Mouse (Mus musculus): ENCODE results near the gene Chchd4.

Gene Chchd4

DNA sequence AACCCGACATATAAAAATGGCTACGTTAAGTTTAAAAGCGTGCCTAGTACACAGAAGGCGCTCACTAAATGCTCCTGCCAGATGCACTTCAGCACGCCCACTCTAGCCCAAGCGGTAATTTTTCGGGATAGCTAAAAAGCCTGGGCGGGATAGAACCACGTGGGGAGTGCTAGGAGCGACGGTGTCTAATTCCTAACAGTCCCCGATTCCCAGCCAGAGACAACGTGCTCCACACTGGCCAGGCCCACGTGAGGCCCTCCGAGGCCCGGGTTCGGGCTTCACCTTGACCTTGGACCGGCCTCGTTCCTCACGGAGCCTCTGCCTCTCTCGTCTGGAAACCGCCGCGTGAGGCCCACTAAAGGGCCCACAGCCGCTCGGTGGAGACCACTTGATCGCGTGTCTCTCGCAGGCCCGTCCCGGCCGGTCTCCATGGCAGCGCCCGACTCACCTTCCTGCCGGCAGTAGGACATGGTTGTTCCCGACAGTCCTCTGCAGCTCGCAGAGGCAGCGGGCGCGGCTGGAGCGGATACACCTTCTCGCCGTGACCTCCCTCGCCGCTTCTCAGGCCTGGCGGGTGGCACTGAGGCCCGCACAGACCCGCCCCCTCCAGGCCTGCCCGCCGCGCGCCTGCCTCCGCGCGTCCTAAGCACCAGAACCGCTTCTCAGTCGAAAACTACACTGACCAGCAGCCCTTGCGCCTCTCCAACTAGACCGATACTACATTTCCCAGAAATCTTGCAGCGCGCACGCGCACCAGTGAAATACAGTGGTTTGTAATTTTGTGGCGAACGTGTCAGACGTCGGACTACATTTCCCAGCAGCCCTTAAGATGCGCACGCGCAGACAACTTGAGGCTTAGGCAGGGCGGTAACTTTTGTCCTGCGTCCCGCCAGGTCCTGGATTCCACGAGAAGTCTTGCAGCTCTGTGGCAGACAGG, at the start of gene Chchd4, which contains the start of gene Tmem43:
Gene Chchd4 (minus strand): TSS at position 679 of the 937 bp plus-strand sequence.
Gene Tmem43 (plus strand): TSS at position 836 of the 937 bp plus-strand sequence.
- CTCF ChIA-PET = interaction anchor here in 2 of 4 experiments (0.7 to 1.3 kb wide), 4 partner anchors 37 to 300 kb away, joined by 3 to 4 read pairs (median 4); partner anchors contain the start of gene Wnt7a (in 1 of the 2)
- POLR2A ChIA-PET = interaction anchor here (0.6 to 13.7 kb wide), 45 partner anchors 8 to 617 kb away, joined by 3 to 259 read pairs (median 4); partner anchors contain the start of genes Lsm3 (in 1 of the 4), Nr2c2 (in 1 of the 4), Nup210 (in 1 of the 4) and Xpc (in 1 of the 4)

DNA sequence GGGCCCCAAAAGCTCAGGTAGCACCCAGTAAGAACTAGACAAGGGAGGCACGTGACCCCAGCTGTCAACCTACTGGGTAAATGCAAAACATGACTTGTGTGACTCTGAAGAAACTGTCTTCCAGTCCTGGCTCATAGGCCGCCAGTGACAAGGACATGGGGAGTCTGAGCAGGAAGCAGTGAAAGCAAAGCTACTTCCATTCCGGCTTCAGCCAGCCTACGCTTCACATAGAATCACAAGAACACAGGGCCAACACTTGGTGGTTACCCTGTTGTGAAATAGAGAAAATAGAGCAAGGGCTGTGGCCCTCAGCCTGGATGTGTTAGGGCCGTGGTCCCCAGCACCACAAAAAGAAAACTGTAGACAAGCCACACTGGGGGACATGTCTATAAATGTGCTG, 49.5 kb upstream of the Chchd4 start:
- CTCF ChIA-PET = interaction anchor here in 3 of 4 experiments (0.6 to 2.0 kb wide), 3 partner anchors 14 to 342 kb away, joined by 3 to 7 read pairs (median 6); no protein-coding TSS in a partner anchor
- POLR2A ChIA-PET = interaction anchor here in 2 of 4 experiments (0.5 to 2.5 kb wide), 7 partner anchors 9 to 208 kb away, joined by 3 to 9 read pairs (median 5); partner anchors contain the start of genes Chchd4 (in 1 of the 2) and Tmem43 (in 1 of the 2)

DNA sequence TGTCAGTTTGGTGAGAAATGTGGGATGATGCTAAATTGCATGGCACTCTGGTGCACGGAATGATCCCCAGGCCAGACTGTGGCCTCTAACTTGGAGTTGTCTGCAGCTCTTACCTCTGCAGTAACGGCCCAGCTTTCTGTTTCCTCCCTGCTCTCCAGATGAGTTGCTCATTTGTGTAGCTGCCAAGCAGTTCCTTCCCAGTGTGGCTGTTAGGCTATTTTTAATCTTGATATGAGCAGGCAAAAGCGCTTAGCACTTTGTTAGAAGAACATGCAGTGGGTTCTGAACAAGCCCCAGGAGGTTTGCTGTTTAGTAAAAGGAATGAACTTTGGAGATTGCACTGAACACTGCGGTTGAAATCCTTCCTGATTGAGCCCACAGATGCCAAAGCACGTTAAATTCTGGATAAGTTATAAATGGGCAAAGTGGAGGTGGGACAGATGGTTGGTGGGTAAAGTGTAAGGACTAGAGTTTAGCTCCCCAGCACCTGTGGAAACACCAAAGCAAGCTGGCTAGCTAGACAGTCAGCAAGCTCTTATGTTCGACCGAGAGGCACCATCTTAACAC, 45.2 kb upstream of the Chchd4 start:
- CTCF ChIA-PET = interaction anchor here in 3 of 4 experiments (0.6 to 2.6 kb wide), 4 partner anchors 9 to 10 kb away, joined by 3 to 9 read pairs (median 5); no protein-coding TSS in a partner anchor
- POLR2A ChIA-PET = interaction anchor here in 2 of 4 experiments (1.1 to 3.6 kb wide), 4 partner anchors 7 to 9 kb away, joined by 3 to 17 read pairs (median 12); no protein-coding TSS in a partner anchor

DNA sequence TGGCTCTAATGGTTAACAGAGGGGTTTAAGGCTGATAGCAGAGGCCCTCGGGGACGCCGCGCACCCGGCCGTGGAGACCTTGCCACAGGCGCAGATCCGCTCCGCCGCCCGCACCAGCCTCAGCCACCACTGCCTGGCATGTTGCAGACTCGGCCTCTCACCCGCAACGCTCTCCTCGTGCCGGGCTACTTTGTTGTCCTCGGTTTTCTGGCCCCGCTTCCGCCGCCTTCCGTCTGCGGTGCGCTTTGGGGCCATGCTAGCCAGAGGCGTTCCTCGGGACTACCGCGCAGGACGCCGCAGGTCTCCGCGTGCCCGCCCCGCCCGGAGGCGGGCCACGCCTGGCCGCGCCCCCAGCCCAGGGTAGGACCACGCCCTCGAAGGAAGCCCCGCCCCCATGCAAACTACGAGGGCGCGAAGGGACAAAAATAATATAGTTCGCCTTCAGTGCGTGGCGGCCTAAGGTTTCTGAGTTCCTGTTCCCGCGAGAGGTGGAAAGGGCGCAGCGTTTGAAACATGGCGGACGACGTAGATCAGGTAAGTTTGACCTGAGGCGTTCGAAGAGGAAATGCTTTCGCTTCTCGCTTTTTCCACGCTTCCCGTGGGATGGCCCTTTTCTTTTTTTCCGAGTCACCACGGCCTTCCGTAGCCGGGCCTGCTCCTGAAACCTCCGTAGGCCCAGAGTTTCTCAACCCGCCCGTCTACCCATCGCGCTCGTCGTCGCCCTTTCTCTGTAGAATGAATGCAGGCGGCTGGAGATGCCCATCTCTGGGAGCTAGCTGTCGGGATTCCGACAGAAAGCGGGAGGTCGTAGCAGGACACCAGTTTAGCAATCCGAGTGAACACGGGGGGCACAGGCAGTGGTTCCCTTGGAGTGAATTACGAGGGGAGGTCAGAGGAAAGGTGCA, 42.5 kb upstream of the Chchd4 start, which contains the start of the genes Xpc and Lsm3:
Gene Xpc (minus strand): TSS at position 344 of the 905 bp plus-strand sequence.
Gene Lsm3 (plus strand): TSS at position 384 of the 905 bp plus-strand sequence.
- ChIA-PET CTCF (no interaction called here), POLR2A (interaction anchor here in 3 of 4 experiments (0.7 to 3.6 kb wide), 14 partner anchors 10 to 369 kb away, joined by 3 to 17 read pairs (median 6); no protein-coding TSS in a partner anchor)

DNA sequence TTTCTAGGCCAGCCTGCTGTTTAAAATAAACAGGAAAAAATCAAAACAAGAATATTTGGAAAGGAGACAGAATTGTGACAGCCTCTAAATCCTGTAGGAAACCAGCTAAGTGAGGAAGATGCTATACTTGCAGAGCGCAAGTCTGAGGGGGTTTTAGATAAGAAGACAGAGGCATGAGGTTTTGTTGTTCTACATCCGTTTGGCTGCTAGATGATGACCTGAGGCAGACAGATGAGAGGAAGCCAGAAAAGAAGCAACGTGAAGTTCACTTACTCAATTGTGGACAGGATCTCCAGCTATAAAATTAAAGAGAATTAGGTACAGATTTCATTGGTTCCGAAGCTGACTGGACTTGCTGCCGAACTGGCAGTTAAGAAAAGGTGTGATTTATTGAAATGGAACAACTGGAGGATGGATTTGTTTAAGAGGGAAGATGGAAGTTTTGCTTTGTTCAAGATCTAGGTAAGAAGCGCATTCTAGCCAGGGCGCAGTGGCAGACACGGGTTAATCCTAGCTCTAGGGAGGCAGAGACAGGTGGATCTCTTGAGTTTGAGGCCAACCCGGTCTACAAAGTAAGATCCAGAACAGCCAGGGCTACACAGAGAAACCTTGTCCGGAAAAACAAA, 41.5 kb upstream of the Chchd4 start:
- ChIA-PET POLR2A (interaction anchor here in 3 of 4 experiments (0.5 to 2.5 kb wide), 13 partner anchors 10 to 244 kb away, joined by 3 to 7 read pairs (median 3); partner anchors contain the start of gene Wnt7a (in 1 of the 3)), CTCF (interaction anchor here in 1 of 4 experiments (1.0 to 1.1 kb wide), 2 partner anchors 12 to 101 kb away, joined by 3 to 4 read pairs; no protein-coding TSS in a partner anchor)

DNA sequence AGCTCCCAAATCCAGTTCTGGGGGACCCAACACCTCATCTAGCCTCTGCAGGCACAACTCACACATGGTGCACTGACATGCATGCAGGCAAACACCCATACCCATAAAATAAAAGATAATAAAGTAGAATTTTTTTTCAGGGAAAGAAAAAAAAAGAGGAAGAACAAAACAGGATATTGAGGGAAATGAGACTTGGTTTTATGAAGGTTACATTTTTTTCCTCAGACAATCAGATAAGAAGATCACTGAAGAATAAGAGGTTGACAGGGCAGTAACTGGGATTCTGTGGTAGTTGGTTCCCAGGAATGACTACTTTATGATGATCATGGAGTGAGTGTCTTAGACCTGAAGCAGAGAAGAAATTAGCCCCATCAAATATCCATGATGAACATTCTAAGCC, 40.8 kb upstream of the Chchd4 start:
- ChIA-PET CTCF (interaction anchor here in 1 of 4 experiments (1.0 to 1.1 kb wide), 2 partner anchors 13 to 100 kb away, joined by 3 to 4 read pairs; no protein-coding TSS in a partner anchor), POLR2A (interaction anchor here in 3 of 4 experiments (0.5 to 2.5 kb wide), 13 partner anchors 14 to 192 kb away, joined by 3 to 9 read pairs (median 4); partner anchors contain the start of genes Chchd4 (in 2 of the 3), Tmem43 (in 2 of the 3) and Wnt7a (in 1 of the 3))

DNA sequence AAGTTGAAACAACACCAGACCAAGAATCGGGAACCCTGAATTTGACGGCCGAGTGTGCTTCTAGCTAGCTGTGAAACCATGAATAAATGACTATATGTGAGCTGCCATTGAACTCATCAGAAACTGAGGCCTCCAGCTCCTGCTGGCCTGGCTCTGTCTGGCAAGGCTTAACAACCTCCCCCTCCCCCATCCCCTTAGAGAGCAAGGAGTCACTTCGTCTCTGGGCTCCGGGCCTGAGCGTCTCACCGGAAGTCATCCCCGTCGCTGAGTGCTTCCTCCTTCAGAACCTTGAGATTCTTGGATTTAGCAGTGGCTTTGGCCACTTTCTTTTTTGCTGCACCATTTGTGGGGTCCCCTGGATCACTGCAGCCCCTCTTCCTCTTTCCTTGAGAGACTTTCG, 36.9 kb upstream of the Chchd4 start:
- POLR2A ChIA-PET = interaction anchor here in 3 of 4 experiments (0.5 to 2.2 kb wide), 10 partner anchors 15 to 796 kb away, joined by 3 to 9 read pairs (median 5); partner anchors contain the start of genes Chchd4 (in 1 of the 3) and Tmem43 (in 1 of the 3)
- CTCF ChIA-PET = interaction anchor here in 2 of 4 experiments (0.6 to 2.0 kb wide), 11 partner anchors 18 to 557 kb away, joined by 3 to 9 read pairs (median 4); no protein-coding TSS in a partner anchor

DNA sequence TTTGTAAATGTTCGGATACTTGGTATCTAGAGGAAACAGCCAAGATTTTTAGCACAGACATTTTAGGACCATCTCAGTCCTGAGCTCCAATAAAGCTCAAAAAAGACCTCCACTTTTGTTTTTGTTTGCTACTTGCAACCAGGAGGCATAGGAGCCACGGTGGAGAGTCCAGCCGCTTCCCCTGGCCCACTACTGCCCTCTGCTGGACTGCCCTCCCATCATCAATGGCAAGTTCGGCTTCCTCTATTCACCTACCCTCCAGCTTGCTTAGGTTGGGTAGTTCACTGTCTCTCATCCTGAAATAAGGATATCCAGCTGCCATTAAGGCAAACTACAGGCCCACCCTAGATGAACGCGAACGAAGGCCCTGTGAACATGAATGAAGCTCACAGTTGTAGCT, 36.0 kb upstream of the Chchd4 start:
- ChIA-PET CTCF (interaction anchor here (0.5 to 2.0 kb wide), 31 partner anchors 8 to 1536 kb away, joined by 3 to 20 read pairs (median 3); partner anchors contain the start of gene Wnt7a (in 1 of the 4)), POLR2A (interaction anchor here (0.6 to 2.2 kb wide), 17 partner anchors 9 to 1673 kb away, joined by 3 to 9 read pairs (median 4); partner anchors contain the start of genes Chchd4 (in 1 of the 4) and Tmem43 (in 1 of the 4))

DNA sequence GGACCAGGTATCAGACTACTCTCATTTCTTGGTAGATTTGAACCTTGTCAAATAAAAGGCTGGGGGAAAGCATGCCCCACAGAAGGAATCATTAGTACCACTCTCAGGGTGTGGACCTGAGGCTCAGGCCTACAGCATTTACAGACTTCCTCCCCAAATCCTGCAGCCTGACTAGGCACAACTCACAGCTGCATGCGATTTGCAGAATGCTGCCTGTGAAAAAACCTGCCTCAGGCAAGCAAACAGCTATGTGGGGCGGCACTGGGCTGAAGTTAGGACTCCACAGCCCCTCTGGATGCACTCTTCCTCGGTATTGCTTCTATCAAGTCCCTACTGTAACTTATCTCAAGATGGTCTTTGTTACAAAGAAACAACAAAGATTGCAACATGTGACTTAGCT, 34.7 kb upstream of the Chchd4 start:
- POLR2A ChIA-PET = interaction anchor here in 3 of 4 experiments (0.7 to 1.8 kb wide), 8 partner anchors 8 to 67 kb away, joined by 3 to 8 read pairs (median 4); no protein-coding TSS in a partner anchor
- CTCF ChIA-PET = interaction anchor here (0.6 to 2.0 kb wide), 8 partner anchors 19 to 559 kb away, joined by 3 to 20 read pairs (median 3); no protein-coding TSS in a partner anchor

DNA sequence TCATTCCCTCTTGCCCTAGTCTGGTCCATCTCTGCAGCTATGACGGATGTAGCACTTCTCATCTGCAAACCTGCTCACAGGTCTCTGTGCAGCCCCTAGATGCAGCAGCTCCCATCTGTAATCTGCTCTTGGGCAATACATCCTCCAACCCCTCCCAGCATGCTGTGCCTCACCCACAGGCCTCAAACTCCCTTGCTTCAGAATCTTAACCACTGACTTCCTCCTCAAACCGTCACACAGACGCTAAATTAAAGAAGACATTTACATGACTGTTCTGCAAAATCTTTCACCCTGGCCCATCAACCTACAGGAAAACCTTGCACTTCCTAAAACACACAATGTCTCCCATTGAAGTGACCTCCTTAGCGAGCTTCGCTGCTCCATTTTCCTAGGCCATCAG, 32.7 kb upstream of the Chchd4 start:
- ChIA-PET POLR2A (interaction anchor here in 1 of 4 experiments (1.2 kb wide), 1 partner anchor 33 kb away, joined by 3 read pairs; no protein-coding TSS in a partner anchor), CTCF (no interaction called here)

DNA sequence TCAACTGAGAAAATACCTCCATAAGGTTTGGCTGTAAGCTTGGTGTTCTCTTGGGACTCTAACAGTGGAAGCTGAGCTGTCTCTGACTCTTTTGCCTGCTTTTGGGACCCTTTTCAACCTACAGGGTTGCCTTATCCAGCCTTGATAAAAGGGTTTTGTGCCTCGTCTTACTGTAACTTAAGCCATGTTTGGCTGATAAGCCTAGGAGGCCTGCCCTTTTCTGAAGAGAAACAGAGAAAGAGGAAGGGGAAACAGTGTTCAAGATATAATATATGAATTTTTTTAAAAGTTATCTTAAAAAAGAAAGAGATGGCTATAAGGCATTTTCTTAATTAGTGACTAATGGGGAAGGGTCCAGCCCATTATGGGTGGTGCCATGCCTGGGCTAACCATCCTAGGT, 30.0 kb upstream of the Chchd4 start:
- ChIA-PET POLR2A (interaction anchor here in 1 of 4 experiments (0.7 kb wide), 1 partner anchor 10 kb away, joined by 3 read pairs; no protein-coding TSS in a partner anchor), CTCF (no interaction called here)

DNA sequence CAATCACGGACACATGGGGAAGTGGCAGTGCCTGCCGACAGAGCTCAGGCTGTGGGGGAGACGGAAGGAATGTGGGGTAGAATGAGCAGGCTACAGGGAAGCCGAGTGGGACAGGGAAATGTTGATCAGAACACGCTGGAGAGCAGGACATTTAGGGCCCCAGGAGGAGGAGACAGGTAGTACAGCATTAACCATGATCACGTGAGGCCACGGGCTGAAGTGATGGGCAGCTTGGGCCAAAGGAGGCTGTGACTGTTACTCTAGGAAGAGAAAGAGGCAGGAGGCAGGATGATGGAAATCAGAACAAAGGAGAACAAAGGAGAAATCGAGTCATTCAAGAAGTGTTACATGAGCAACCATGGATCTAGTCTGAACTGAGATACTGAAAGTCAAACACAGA, 21.2 kb upstream of the Chchd4 start:
- POLR2A ChIA-PET = interaction anchor here in 2 of 4 experiments (1.2 kb wide), 3 partner anchors 18 to 21 kb away, joined by 3 read pairs; partner anchors contain the start of genes Chchd4 (in 1 of the 2) and Tmem43 (in 1 of the 2)
- CTCF ChIA-PET = interaction anchor here in 1 of 4 experiments (1.5 kb wide), 1 partner anchor 15 kb away, joined by 3 read pairs; no protein-coding TSS in a partner anchor

DNA sequence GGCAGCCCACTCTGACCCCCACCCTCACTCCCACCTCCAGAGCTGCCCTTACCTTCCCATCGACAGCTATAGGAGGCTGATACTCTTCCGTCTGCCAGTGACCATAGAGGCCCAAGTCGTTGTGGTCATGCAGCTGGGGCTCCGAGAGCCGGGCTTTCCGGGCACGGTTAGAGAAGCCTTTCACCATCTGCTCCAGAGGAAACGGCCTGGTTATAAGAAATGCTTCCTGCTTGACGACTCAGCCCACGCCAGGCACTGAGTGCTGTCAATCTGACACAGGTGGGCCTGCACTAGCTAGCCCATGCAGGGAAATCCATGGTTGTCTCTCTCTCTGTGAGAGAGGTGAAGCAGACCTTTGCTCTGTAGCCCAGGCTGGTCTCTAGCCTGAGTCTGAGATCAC, 19.7 kb upstream of the Chchd4 start:
- CTCF ChIA-PET = interaction anchor here in 1 of 4 experiments (1.4 kb wide), 1 partner anchor 16 kb away, joined by 3 read pairs; no protein-coding TSS in a partner anchor

DNA sequence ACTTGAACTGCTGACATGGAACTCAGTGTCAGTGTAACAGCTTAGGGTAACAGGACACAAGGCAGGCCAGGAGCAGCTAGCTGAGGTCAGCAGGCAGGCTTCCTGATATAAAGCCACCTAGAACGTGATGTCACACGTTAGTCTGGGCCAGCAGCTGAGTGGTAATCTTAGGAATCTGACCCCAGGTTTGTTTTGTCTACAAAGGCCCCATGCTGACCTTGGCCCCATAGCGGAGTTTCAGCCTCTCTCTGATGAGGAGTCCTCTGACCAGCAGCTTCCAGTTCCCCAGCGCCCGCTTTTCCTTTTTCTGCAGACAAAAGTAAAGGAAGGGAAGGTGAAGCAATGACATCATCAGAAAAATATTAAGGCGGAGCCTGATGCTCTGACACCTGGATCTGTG, 17.7 kb upstream of the Chchd4 start:
- CTCF ChIA-PET = no interaction called here
- POLR2A ChIA-PET = interaction anchor here in 3 of 4 experiments (0.6 to 3.5 kb wide), 6 partner anchors 13 to 494 kb away, joined by 3 to 16 read pairs (median 6); no protein-coding TSS in a partner anchor

More for the DNA sequence above, 19.7 kb upstream of the Chchd4 start:
- POLR2A ChIA-PET = interaction anchor here in 1 of 4 experiments (0.9 kb wide), 1 partner anchor 10 kb away, joined by 3 read pairs; no protein-coding TSS in a partner anchor

DNA sequence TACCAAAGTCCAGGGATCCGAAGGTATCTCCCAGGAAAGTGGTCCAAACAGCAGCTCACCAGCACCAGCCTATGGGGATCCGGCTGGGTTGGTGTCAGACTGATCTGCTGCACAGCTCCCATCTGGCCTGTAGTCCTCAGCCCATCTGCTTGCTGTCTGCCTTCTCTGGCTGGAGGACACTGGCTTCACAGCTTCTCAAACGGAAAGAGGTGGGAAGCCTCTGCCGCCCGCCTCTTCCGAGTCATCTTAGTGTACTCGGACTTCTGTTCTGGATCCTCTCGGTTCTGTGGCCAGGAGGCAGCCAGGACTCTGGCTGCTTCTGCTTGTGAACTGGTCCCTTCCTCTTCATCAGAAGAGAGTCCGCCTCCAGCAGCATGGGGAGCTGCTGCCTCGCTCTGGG, 16.5 kb upstream of the Chchd4 start:
- ChIA-PET CTCF (interaction anchor here in 1 of 4 experiments (1.0 kb wide), 1 partner anchor 20 kb away, joined by 4 read pairs; no protein-coding TSS in a partner anchor), POLR2A (interaction anchor here in 3 of 4 experiments (1.2 to 4.6 kb wide), 7 partner anchors 8 to 19 kb away, joined by 3 to 19 read pairs (median 8); partner anchors contain the start of genes Chchd4 (in 1 of the 3) and Tmem43 (in 1 of the 3))
